Mouse (Mus musculus) CH12.LX (cell line): ENCODE results near the gene Tsnax. TPM values are rescaled to one million over a fixed set of nuclear protein-coding genes. Genes with fewer than 3 reads are reported as not detected.

Experiments used
- DNase-seq: peaks from one replicate; pipeline ENCODE4 v3.0.0-alpha.2; 2013; ENCODE audit errors: extremely low read depth
- H3K27ac ChIP-seq: 2 replicates; pipeline ENCODE4 v1.5.1; 2012; ENCODE audit warnings: low read depth, mild to moderate bottlenecking, control low read depth, moderate library complexity; ENCODE audit not compliant: insufficient read depth
- H3K27me3 ChIP-seq: replicated peaks from 2 replicates; pipeline ENCODE3; 2012; ENCODE audit warnings: inconsistent platforms
- H3K36me3 ChIP-seq, 2 experiments: replicated peaks in 1 of 2; 2 replicates each; pipeline versions ENCODE3 to v1.6.1; 2012; ENCODE audit warnings: inconsistent platforms in 1 of 2, low read length in 1 of 2, mild to moderate bottlenecking in 1 of 2, mixed read lengths in 1 of 2, moderate library complexity in 1 of 2; ENCODE audit not compliant: control insufficient read depth in 1 of 2, insufficient read depth in 1 of 2
- H3K4me1 ChIP-seq, 2 experiments: 2 replicates each; pipeline ENCODE4 v1.6.1; 2012; ENCODE audit warnings: inconsistent platforms in 1 of 2, moderate library complexity in 1 of 2; ENCODE audit not compliant: insufficient read depth in 2 of 2, control insufficient read depth in 1 of 2
- H3K4me2 ChIP-seq: 2 replicates; pipeline ENCODE4 v1.6.1; 2012; ENCODE audit warnings: low read depth, mild to moderate bottlenecking, control low read depth; ENCODE audit not compliant: poor library complexity, insufficient read depth, severe bottlenecking
- H3K4me3 ChIP-seq, 3 experiments: fragments of 150-350 bp in 1 of 3; sonication (generic) in 1 of 3; replicated peaks in 1 of 3; 2 replicates each; pipeline versions ENCODE3 to v1.5.1; 2011 to 2012; ENCODE audit warnings: low read depth in 2 of 3, low read length in 2 of 3, mild to moderate bottlenecking in 2 of 3, moderate library complexity in 2 of 3, control low read depth in 1 of 3, improper control_type of control experiment in 1 of 3, inconsistent platforms in 1 of 3, mixed read lengths in 1 of 3; ENCODE audit not compliant: poor library complexity in 1 of 3
- H3K79me2 ChIP-seq: replicated peaks from 2 replicates; pipeline ENCODE4 v1.6.1; 2012; ENCODE audit warnings: mild to moderate bottlenecking, moderate library complexity; ENCODE audit not compliant: control insufficient read depth, poor library complexity, insufficient read depth, severe bottlenecking; ENCODE audit errors: extremely low read depth
- H3K9ac ChIP-seq: 2 replicates; pipeline ENCODE4 v1.6.1; 2012; ENCODE audit warnings: low read depth, mild to moderate bottlenecking, control low read depth, moderate library complexity; ENCODE audit not compliant: insufficient read depth
- H3K9me3 ChIP-seq: replicated peaks from 2 replicates; pipeline ENCODE3; 2012; ENCODE audit warnings: low read length, inconsistent platforms, mixed read lengths
- CHD2 ChIP-seq: IDR thresholded peaks from 2 replicates; pipeline ENCODE4 v1.6.1; 2011; ENCODE audit warnings: low read length, improper control_type of control experiment
- CTCF ChIP-seq, 2 experiments: IDR thresholded peaks in 1 of 2; conservative IDR thresholded peaks in 1 of 2; 2 replicates each; pipeline ENCODE4 v1.5.1; 2011 to 2012; ENCODE audit warnings: low read depth in 2 of 2, low read length in 2 of 2, improper control_type of control experiment in 1 of 2, inconsistent platforms in 1 of 2, mild to moderate bottlenecking in 1 of 2, moderate library complexity in 1 of 2
- ELF1 ChIP-seq: IDR thresholded peaks from 2 replicates; pipeline ENCODE4 v1.6.1; 2014; ENCODE audit warnings: low read depth, mild to moderate bottlenecking, inconsistent platforms, low read length, improper control_type of control experiment
- EP300 ChIP-seq: IDR thresholded peaks from 2 replicates; pipeline ENCODE4 v1.6.1; 2011; ENCODE audit warnings: low read length, improper control_type of control experiment
- ETS1 ChIP-seq: conservative IDR thresholded peaks from 2 replicates; pipeline ENCODE4 v1.6.1; 2012; ENCODE audit warnings: low read depth, mild to moderate bottlenecking, inconsistent platforms, low read length, improper control_type of control experiment, moderate library complexity
- IRF4 ChIP-seq: IDR thresholded peaks from 2 replicates; pipeline ENCODE4 v1.6.1; 2014; ENCODE audit warnings: low read depth, mild to moderate bottlenecking, inconsistent platforms, low read length, improper control_type of control experiment
- MAX ChIP-seq: IDR thresholded peaks from 2 replicates; pipeline ENCODE4 v1.6.1; 2011; ENCODE audit warnings: low read length, improper control_type of control experiment
- MAZ ChIP-seq: IDR thresholded peaks from 2 replicates; pipeline ENCODE4 v1.6.1; 2012; ENCODE audit warnings: low read depth, mild to moderate bottlenecking, inconsistent platforms, low read length, improper control_type of control experiment, moderate library complexity
- MXI1 ChIP-seq: IDR thresholded peaks from 2 replicates; pipeline ENCODE4 v1.6.1; 2011; ENCODE audit warnings: mild to moderate bottlenecking, low read depth, low read length, improper control_type of control experiment
- NRF1 ChIP-seq: IDR thresholded peaks from 2 replicates; pipeline ENCODE4 v1.6.1; 2014; ENCODE audit warnings: low read depth, mild to moderate bottlenecking, inconsistent platforms, low read length, improper control_type of control experiment, moderate library complexity
- PAX5 ChIP-seq: IDR thresholded peaks from 2 replicates; pipeline ENCODE4 v1.6.1; 2012; ENCODE audit warnings: low read length, inconsistent platforms, mixed read lengths
- RAD21 ChIP-seq: IDR thresholded peaks from 2 replicates; pipeline ENCODE4 v1.6.1; 2011; ENCODE audit warnings: low read depth, mild to moderate bottlenecking, low read length, improper control_type of control experiment, moderate library complexity
- RCOR1 ChIP-seq: conservative IDR thresholded peaks from 2 replicates; pipeline ENCODE4 v1.6.1; 2012; ENCODE audit warnings: low read depth, mild to moderate bottlenecking, inconsistent platforms, low read length, improper control_type of control experiment
- SMC3 ChIP-seq: IDR thresholded peaks from 2 replicates; pipeline ENCODE4 v1.6.1; 2011; ENCODE audit warnings: low read depth, low read length, improper control_type of control experiment
- UBTF ChIP-seq: IDR thresholded peaks from 2 replicates; pipeline ENCODE4 v1.6.1; 2012; ENCODE audit warnings: low read depth, mild to moderate bottlenecking, inconsistent platforms, low read length, improper control_type of control experiment, moderate library complexity
- ZC3H11A ChIP-seq: IDR thresholded peaks from 2 replicates; pipeline ENCODE4 v1.6.1; 2012; ENCODE audit warnings: low read depth, mild to moderate bottlenecking, inconsistent platforms, low read length, improper control_type of control experiment
- ZKSCAN1 ChIP-seq: IDR thresholded peaks from 2 replicates; pipeline ENCODE4 v1.6.1; 2012; ENCODE audit warnings: low read depth, inconsistent platforms, low read length, improper control_type of control experiment, borderline replicate concordance
- ZMIZ1 ChIP-seq: IDR thresholded peaks from 2 replicates; pipeline ENCODE4 v1.6.1; 2012; ENCODE audit warnings: low read depth, mild to moderate bottlenecking, inconsistent platforms, low read length, improper control_type of control experiment
- ZNF384 ChIP-seq: IDR thresholded peaks from 2 replicates; pipeline ENCODE4 v1.6.1; 2012; ENCODE audit warnings: low read depth, low read length, improper control_type of control experiment, inconsistent platforms
- dilution Hi-C: fragments of 300-500 bp; cut with MboI; formaldehyde crosslinking; loops from 2 replicates; pipeline ENCODE4 v1.14.3; 2020; ENCODE audit warnings: low sequenced_read_pairs; ENCODE audit not compliant: extremely low pct_unique_long_range_greater_than_20kb, extremely low pct_ligation_motif_present
- in situ Hi-C: fragments of 300-500 bp; cut with MboI; formaldehyde crosslinking; loops from 3 replicates; pipeline ENCODE4 v1.14.3; 2019; ENCODE audit warnings: low sequenced_read_pairs, low pct_ligation_motif_present, low pct_unique_long_range_greater_than_20kb, mixed read lengths
- polyA plus RNA-seq: library from polyadenylated mRNA; unstranded; fragments of >175 nt; gene quantifications from 2 replicates; pipeline ENCODE4 v1.2.1, GENCODE M21; 2012; ENCODE audit warnings: low read depth; ENCODE audit not compliant: insufficient read length
- total RNA-seq, 2 experiments: library from RNA; depleted of rRNA; stranded (reverse); fragments of 300-350 nt in 1 of 2; fragments of >200 nt in 1 of 2; gene quantifications; 2 replicates each; pipeline ENCODE4 v1.2.3; 2012 to 2014

The Tsnax gene
- total and polyA plus RNA-seq, 3 experiments: 48.0 to 75.0 (median 62.9) TPM

DNA sequence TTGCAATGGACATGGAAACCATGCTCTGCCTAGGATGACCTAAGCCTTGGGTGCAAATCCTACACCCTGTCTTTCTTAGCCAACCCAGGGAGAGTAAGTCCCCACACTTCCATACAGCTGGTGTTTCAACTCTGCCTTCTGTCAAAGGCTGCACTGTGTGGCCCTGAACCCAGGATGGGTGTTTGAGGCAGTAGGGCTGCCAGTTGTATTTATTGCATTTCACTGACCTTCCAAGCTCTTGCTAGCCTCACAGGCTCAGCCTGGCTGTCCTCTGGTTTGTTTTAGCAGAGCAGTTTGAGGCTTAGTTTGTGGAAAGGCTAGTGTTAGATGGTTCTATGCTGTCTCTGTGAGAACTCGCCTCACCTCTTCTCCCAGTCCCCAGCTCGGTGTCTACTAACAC lies 61.8 kb downstream of the Tsnax start:
- TF ChIP-seq SMC3 (no peak), MAX (no peak), CHD2 (no peak), MAZ (no peak), ETS1 (no peak), EP300 (no peak), MXI1 (no peak), RCOR1 (no peak), PAX5 (no peak), RAD21 (no peak)
- Histone ChIP-seq H3K27ac (no peak overlapping the region), H3K4me1 (peaks cover 16 to 18% of the 10 kb centered on the region in 2 experiments), H3K9me3 (no peaks in the 10 kb centered on the region), H3K79me2 (no peaks in the 10 kb centered on the region), H3K27me3 (no peaks in the 10 kb centered on the region), H3K9ac (no peak overlapping the region), H3K4me3 (no peak overlapping the region), H3K4me2 (no peak overlapping the region), H3K36me3 (no peaks in the 10 kb centered on the region)
- in situ Hi-C loops: loop anchor here (10.0 to 25.0 kb wide), 3 partner anchors 88 to 800 kb away; partner anchors contain the start of gene Sipa1l2
- DNase-seq: no peak
- dilution Hi-C loops: no loop called here

DNA sequence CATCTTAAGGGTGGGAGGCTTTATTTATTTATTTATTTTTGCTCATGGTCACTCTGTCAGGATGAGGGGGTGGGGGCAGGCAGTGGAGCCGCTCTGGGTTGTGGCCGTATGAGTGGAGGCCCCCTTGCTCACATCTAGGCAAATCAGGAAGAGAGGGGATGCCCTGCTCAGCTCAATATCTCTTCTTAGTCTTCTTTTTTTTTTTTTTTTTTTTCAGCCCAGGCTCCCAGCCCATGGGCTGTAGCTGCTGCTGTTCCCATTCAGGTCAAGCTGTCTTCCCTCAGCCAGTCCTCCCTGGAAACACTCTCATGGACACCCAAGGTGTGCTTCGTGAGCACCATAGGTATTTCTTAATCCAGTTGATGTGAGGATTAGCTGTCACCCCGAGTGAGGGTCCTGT lies 62.6 kb downstream of the Tsnax start:
- dilution Hi-C loops (no loop called here), in situ Hi-C loops (loop anchor here (10.0 kb wide), 2 partner anchors 489 to 799 kb away; partner anchors contain the start of gene Sipa1l2)
- H3K27ac ChIP-seq: no peak overlapping the region
- H3K4me2 ChIP-seq: no peak overlapping the region
- H3K4me3 ChIP-seq: peak overlapping the region in 1 of 3 experiments; percentile 10
- no peaks in the 10 kb centered on the region for H3K9me3 ChIP-seq
- H3K79me2 ChIP-seq: no peaks in the 10 kb centered on the region
- no peak overlapping the region for H3K9ac ChIP-seq
- TF ChIP-seq ZNF384 (peak; percentile 93), ELF1 (peak; percentile 48; the same call in 1 of the 2 replicates), UBTF (no peak), ETS1 (peak; percentile 32; the same call in 1 of the 2 replicates), IRF4 (peak; percentile 43; the same call in 1 of the 2 replicates)
- no peaks in the 10 kb centered on the region for H3K27me3 ChIP-seq
- no peak for DNase-seq
- H3K36me3 ChIP-seq: no peaks in the 10 kb centered on the region
- H3K4me1 ChIP-seq: peaks cover 16 to 18% of the 10 kb centered on the region in 2 experiments

DNA sequence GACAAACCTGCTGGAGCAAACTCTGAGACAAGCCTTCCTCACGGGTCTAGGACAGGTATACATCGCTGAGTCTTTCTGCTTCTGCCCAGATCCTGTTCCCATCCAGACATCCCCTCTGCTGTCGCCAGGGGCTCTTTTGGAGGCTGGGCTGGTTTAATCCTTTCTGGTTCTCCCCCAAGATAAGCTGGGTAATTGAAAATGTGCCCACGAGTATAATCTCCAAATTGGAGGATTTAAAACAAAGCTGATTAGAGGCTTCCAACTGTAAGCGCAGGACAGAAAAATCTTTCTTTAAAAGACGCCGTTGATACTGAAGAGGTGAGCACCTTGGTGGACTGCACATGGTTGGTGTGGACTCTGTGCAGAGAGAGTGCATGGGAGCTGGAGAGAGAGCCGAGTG lies 64.5 kb downstream of the Tsnax start:
- peaks cover 18% of the 10 kb centered on the region in 2 experiments for H3K4me1 ChIP-seq
- H3K36me3 ChIP-seq: no peaks in the 10 kb centered on the region
- no peak overlapping the region for H3K4me2 ChIP-seq
- H3K27me3 ChIP-seq: no peaks in the 10 kb centered on the region
- no peak overlapping the region for H3K4me3 ChIP-seq
- in situ Hi-C loops: loop anchor here (10.0 kb wide), 2 partner anchors 487 to 797 kb away; partner anchors contain the start of gene Sipa1l2
- H3K9ac ChIP-seq: no peak overlapping the region
- no peak for DNase-seq
- H3K79me2 ChIP-seq: no peaks in the 10 kb centered on the region
- no peak for TF ChIP-seq CTCF (conservative IDR thresholded peaks at IDR 0.05 in 1 of 2, IDR thresholded peaks at IDR 0.05 in 1 of 2; ENCODE audit: low read depth in 2 of 2, low read length in 2 of 2)
- TF ChIP-seq ZC3H11A: no peak
- TF ChIP-seq ZKSCAN1: no peak
- no peak for TF ChIP-seq NRF1
- no peak for TF ChIP-seq ZMIZ1
- TF ChIP-seq, all 38 proteins: peak for 0
- Histone ChIP-seq H3K27ac (no peak overlapping the region), H3K9me3 (no peaks in the 10 kb centered on the region)
- dilution Hi-C loops: no loop called here
